Comparison of ENCODE assay signal across 9 mouse cellular contexts in the genomic region with DNA sequence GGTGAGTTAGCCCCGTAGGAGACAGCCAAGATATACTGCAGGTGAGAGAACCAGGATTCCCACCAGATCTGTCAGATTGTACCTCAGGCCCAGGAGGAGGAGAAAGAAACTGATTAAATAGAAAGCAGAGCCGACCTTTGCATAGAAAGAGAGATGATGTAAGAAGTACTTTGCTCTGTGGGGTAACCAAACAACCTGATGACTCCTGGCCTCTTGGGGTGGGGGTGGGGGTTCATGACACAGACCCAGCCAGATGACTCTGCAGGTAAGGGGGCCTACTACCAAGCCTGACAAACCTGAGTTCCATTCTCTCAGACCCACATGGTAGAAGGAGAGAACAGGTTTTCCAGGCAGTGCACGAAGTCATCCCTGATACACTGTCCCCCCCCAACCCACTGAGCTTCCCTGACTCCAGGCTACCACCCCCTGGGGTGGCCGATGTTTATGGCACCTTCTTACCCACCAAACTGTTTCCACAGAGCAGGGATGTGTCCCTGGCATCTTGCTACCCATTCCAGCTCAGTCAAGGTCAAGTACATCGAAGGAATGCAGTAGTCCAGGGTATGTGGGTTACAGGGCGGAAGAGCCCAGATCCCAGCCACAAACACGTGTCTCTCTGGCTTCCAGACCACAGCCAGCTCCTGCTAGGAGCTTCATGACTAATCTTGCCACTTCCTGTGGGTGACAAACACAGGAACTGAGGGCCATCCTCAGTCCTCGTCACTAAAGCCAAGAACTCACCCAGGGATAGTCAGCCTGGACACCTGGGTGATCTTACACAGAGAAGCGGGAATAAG. TPM values are rescaled to one million over a fixed set of nuclear protein-coding genes. Genes with fewer than 3 reads are reported as not detected.
DNase-seq lines count a peak whose midpoint lies in the region; ATAC-seq lines count a peak whose summit lies in the region.
"Had no signal": no experiment of that assay in that cellular context is flagged by ENCODE, and none has a peak within 500 bp of the region (broad histone marks: within the 10 kb centered on the region; RNA-seq: fewer than 3 reads in every experiment).

No protein-coding gene starts in this region.

- no peaks in the 10 kb centered on the region for H3K9me3 ChIP-seq in liver, embryonic 13.5 days (replicated peaks)

- H3K27me3 ChIP-seq in liver, embryonic 13.5 days: no peaks in the 10 kb centered on the region

- H3K9ac ChIP-seq in liver, embryonic 13.5 days: no peak overlapping the region

- intact Hi-C loops in left cerebral cortex, postnatal 10 days (cut with DNase I): no loop called here

- 0 out of 2 replicates have a peak, but pooled peaks cover 4% of the 10 kb centered on the region for H3K36me3 ChIP-seq in liver, embryonic 13.5 days

- no peak overlapping the region for H3K4me2 ChIP-seq in liver, embryonic 13.5 days

- 54% methylated on average over 9 of the region's 9 CpGs for WGBS in liver, embryonic 13.5 days (ENCODE audit: insufficient replicate concordance)

- peak; percentile 66 for ATAC-seq in granulocyte monocyte progenitor cell, adult 5-6 weeks (replicated peaks; ENCODE audit: poor library complexity, severe bottlenecking)
- no peak for ATAC-seq in liver, embryonic 13.5 days (ENCODE audit: low read depth)

- DNase-seq in ovary, adult 18-20 months (ENCODE audit: low spot score): peak; percentile 61
- no peak for DNase-seq in ovary, postnatal 14 days (ENCODE audit: low spot score)
- DNase-seq in liver, embryonic 13.5 days: no peak
- no peak for DNase-seq in frontal cortex, postnatal 36 days (ENCODE audit: low spot score in 2 of 2)
- no peak for DNase-seq in left cerebral cortex, postnatal 10 days (ENCODE audit: extremely low spot score in 1 of 2, low spot score in 2 of 2)
- no peak for DNase-seq in frontal cortex, adult 2 months (ENCODE audit: extremely low spot score in 1 of 2, low spot score in 1 of 2)
- no peak for DNase-seq in spleen, postnatal 14 days (ENCODE audit: low spot score in 2 of 2)

- peaks cover 100% of the 10 kb centered on the region for H3K4me1 ChIP-seq in liver, embryonic 13.5 days (replicated peaks)

- no peak overlapping the region for H3K4me3 ChIP-seq in liver, embryonic 13.5 days (replicated peaks)
- H3K4me3 ChIP-seq: left cerebral cortex, adult 2 months had no signal

- peak overlapping the region; percentile 47 for H3K27ac ChIP-seq in liver, embryonic 13.5 days
- H3K27ac ChIP-seq: left cerebral cortex, adult 2 months had no signal

RNA-seq across cellular contexts. Expression of gene Syne3, which starts 8.9 kb away (rescaled TPM):
- 13.4 and 20.1 TPM in 2 replicates for total RNA-seq in granulocyte monocyte progenitor cell, adult 5-6 weeks (2014; fragmentation: Nextera tagmentation)
- 20.3 and 22.4 TPM in 2 replicates for total RNA-seq in granulocyte monocyte progenitor cell, adult 5-6 weeks (2017)
- polyA plus RNA-seq in liver, embryonic 13.5 days (2015; fragmentation: Nextera tagmentation; extraction: Ambion mirVana): 2.0 TPM in 2 replicates
- under 1 TPM; 0.79 to 0.81 TPM for total RNA-seq in left cerebral cortex, postnatal 10 days (2021)
- 0.76 and 0.92 TPM in 2 replicates for polyA plus RNA-seq in frontal cortex, adult 2 months (2012; rRNA removed)

RNA-seq across cellular contexts. Expression of gene Glrx5, which starts 31.8 kb away (rescaled TPM):
- 50.7 and 56.1 TPM in 2 replicates for total RNA-seq in granulocyte monocyte progenitor cell, adult 5-6 weeks (2014; fragmentation: Nextera tagmentation)
- total RNA-seq in granulocyte monocyte progenitor cell, adult 5-6 weeks (2017): 27.2 and 29.8 TPM in 2 replicates
- polyA plus RNA-seq in liver, embryonic 13.5 days (2015; fragmentation: Nextera tagmentation; extraction: Ambion mirVana): 591 and 653 TPM in 2 replicates
- 10 to 100 TPM; 62.9 to 65.1 TPM for total RNA-seq in left cerebral cortex, postnatal 10 days (2021)
- 56.0 and 67.3 TPM in 2 replicates for polyA plus RNA-seq in frontal cortex, adult 2 months (2012; rRNA removed)

Comparison
In these comparisons a context has a peak if more than half of its experiments do, and no peak if none do; other contexts are left out.
1. RNA of gene Syne3, which starts 8.9 kb away (total RNA-seq): 13.4 to 22.4 TPM in granulocyte monocyte progenitor cell, adult 5-6 weeks; 0.79 to 0.81 TPM in left cerebral cortex, postnatal 10 days; every median in the first group is over 4 times any median in the second.